Mouse (Mus musculus) layer of hippocampus, adult 8-10 months (tissue): ENCODE results near the gene Scn8a. TPM values are rescaled to one million over a fixed set of nuclear protein-coding genes. Genes with fewer than 3 reads are reported as not detected.
A peak's percentile ranks its signal among the peaks of the same experiment; 100 is the strongest.

ENCODE experiments used
- DNase-seq, 2 experiments: peaks; one replicate each; pipeline ENCODE4 v3.0.0; 2022; ENCODE audit warnings: low spot score in 2 of 2
- total RNA-seq, 4 experiments: library from RNA; stranded (reverse); gene quantifications; 2 replicates each; pipeline ENCODE4 v1.2.4; 2022

Scn8a gene
- total RNA-seq, 4 experiments from 2014 or later: 205 to 269 (median 234) TPM

- no peak for DNase-seq
Measured at GRCm38 (mm10) chr15:100953955-100954354, 84.3 kb downstream of the Scn8a start.

GRCm38 (mm10) chr15:100954751-100955150 lies 85.1 kb downstream of the Scn8a start:
- DNase-seq: no peak

- peak; percentile 64 to 71 for DNase-seq
Measured at GRCm38 (mm10) chr15:100960958-100961357, 91.3 kb downstream of the Scn8a start.

- no peak for DNase-seq
Measured at GRCm38 (mm10) chr15:100961561-100961960, 91.9 kb downstream of the Scn8a start.

- peak; percentile 50 to 64 for DNase-seq
Measured at GRCm38 (mm10) chr15:100971443-100971842, 101.8 kb downstream of the Scn8a start.

- no peak for DNase-seq
Measured at GRCm38 (mm10) chr15:100972795-100973194, 103.1 kb downstream of the Scn8a start.

- no peak for DNase-seq
Measured at GRCm38 (mm10) chr15:100974679-100975078, 105.0 kb downstream of the Scn8a start.

- no peak for DNase-seq
Measured at GRCm38 (mm10) chr15:100983427-100984153, 113.9 kb downstream of the Scn8a start.

GRCm38 (mm10) chr15:100984154-100984893 lies 114.7 kb downstream of the Scn8a start:
- no peak for DNase-seq

- no peak for DNase-seq
Measured at GRCm38 (mm10) chr15:100986479-100986878, 116.8 kb downstream of the Scn8a start.

- DNase-seq: no peak
Measured at GRCm38 (mm10) chr15:100987031-100987430, 117.4 kb downstream of the Scn8a start.

GRCm38 (mm10) chr15:100990283-100990682 lies 120.6 kb downstream of the Scn8a start:
- no peak for DNase-seq

- no peak for DNase-seq
Measured at GRCm38 (mm10) chr15:100997090-100997489, 127.4 kb downstream of the Scn8a start.

GRCm38 (mm10) chr15:101001685-101002084 lies 132.0 kb downstream of the Scn8a start:
- DNase-seq: no peak

- DNase-seq: no peak
Measured at GRCm38 (mm10) chr15:101002466-101002865, 132.8 kb downstream of the Scn8a start.

GRCm38 (mm10) chr15:101004538-101004937 lies 134.9 kb downstream of the Scn8a start:
- no peak for DNase-seq

- no peak for DNase-seq
Measured at GRCm38 (mm10) chr15:101005717-101006116, 136.1 kb downstream of the Scn8a start.

GRCm38 (mm10) chr15:101006251-101007040 lies 136.8 kb downstream of the Scn8a start:
- no peak for DNase-seq

GRCm38 (mm10) chr15:101007236-101007635 lies 137.6 kb downstream of the Scn8a start:
- no peak for DNase-seq

GRCm38 (mm10) chr15:101008386-101009010 lies 138.8 kb downstream of the Scn8a start:
- peak in 1 of 2 experiments; percentile 50 for DNase-seq

- DNase-seq: no peak
Measured at GRCm38 (mm10) chr15:101011352-101011751, 141.7 kb downstream of the Scn8a start.
